Comparison of ENCODE assay signal across 28 mouse cellular contexts in genomic region chr12:80285890-80286289, GRCm38 (mm10). TPM values are rescaled to one million over a fixed set of nuclear protein-coding genes. Genes with fewer than 3 reads are reported as not detected.
DNase-seq lines count a peak whose midpoint lies in the region; ATAC-seq lines count a peak whose summit lies in the region.
"Had no signal": no experiment of that assay in that cellular context is flagged by ENCODE, and none has a peak within 500 bp of the region (broad histone marks: within the 10 kb centered on the region; RNA-seq: fewer than 3 reads in every experiment).

No protein-coding gene starts in this region.

- intact Hi-C loops in gastrocnemius, postnatal 36 days (cut with DNase I), result loop anchor here (1.0 kb wide), 1 partner anchor 36 kb away; no protein-coding TSS in a partner anchor

- ATAC-seq in inflammation-experienced regulatory T-cells, adult 6 months, result peak; percentile 74
- ATAC-seq: forebrain, embryonic 14.5 days; liver, embryonic 12.5 days; liver, postnatal 0 days; Patski had no signal

- peak; percentile 39 for DNase-seq in CD4-positive, CD25-positive, alpha-beta regulatory T cell, adult 2 months (ENCODE audit: low read depth, low spot score)
- peak; percentile 37 for DNase-seq in R1 (ENCODE audit: low read depth, low spot score)
- DNase-seq in urinary bladder, postnatal 25 days (ENCODE audit: low spot score), result no peak
- DNase-seq in cerebellum, adult 9-10 months, result no peak
- no peak for DNase-seq in right cerebral cortex, postnatal 36 days (ENCODE audit: low spot score in 2 of 2)
- no peak for DNase-seq in gastrocnemius, postnatal 36 days
- DNase-seq: adrenal gland, adult 2 months; cerebellum, adult 8-10 months; cerebellum, postnatal 36 days; embryo, embryonic 11 days; gastrocnemius, postnatal 14 days; heart, adult 18-20 months; heart, postnatal 36 days; kidney, adult 18-20 months; kidney, postnatal 4 days; left cerebral cortex, postnatal 4 days; liver, postnatal 0 days; lung, postnatal 36 days; midbrain, embryonic 14.5 days; retina, postnatal 1 day; right cerebral cortex, postnatal 14 days; spleen, adult 18-20 months; thymus, adult 2 months; thymus, postnatal 4 days had no signal

RNA-seq across cellular contexts. Expression of gene Actn1, which starts 25.7 kb away (rescaled TPM):
- polyA plus RNA-seq in inflammation-experienced regulatory T-cells, adult 6 months (2017; shearing (Covaris generic)), result 10 to 100 TPM in 2 of 3 experiments, 1 to 10 TPM in 1; 9.2 to 43.5 (median 30.1) TPM
- 1 to 10 TPM; 7.3 to 9.0 TPM for total RNA-seq in gastrocnemius, postnatal 36 days (2021)

Comparison
In these comparisons a context has a peak if more than half of its experiments do, and no peak if none do; other contexts are left out.
1. DNase-seq: peak in CD4-positive, CD25-positive, alpha-beta regulatory T cell, adult 2 months (single experiment) and R1 (single experiment); none in urinary bladder, postnatal 25 days (single experiment), cerebellum, adult 9-10 months (single experiment), right cerebral cortex, postnatal 36 days (0 of 2) and gastrocnemius, postnatal 36 days (0 of 2).